Mouse (Mus musculus) lung, postnatal 36 days (tissue): ENCODE data around the gene Inppl1.
A peak's percentile ranks its signal among the peaks of the same experiment; 100 is the strongest.

Experiments used
- DNase-seq: peaks from one replicate; pipeline ENCODE4 v3.0.0; 2022; ENCODE audit warnings: mixed read lengths

Inppl1 gene

DNA sequence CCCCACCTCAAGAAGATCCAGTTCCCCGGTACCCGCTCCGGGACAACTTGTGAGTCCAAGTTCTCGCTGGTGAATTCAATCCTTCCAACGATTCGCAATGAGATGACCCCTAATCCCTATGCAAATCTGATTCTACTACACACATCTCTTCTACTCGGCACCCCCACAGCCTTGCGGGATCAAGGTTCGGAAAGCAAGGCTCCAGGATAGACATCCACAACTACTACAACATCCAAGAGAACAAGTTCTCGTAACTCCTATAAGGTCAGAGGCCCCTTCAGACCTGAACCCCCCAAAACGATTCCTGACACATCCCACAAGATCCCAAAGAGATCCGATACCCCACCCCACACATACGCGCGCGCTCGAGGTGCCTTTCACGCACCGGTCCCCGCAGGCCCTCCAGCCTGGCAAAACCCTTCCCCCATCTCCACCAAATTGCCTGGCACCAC is 849 bp downstream of the Inppl1 start:
- DNase-seq, result no peak

GRCm38 (mm10) chr7:101836271-101837153 is 1.5 kb downstream of the Inppl1 start:
- DNase-seq, result peak; percentile 78

DNA sequence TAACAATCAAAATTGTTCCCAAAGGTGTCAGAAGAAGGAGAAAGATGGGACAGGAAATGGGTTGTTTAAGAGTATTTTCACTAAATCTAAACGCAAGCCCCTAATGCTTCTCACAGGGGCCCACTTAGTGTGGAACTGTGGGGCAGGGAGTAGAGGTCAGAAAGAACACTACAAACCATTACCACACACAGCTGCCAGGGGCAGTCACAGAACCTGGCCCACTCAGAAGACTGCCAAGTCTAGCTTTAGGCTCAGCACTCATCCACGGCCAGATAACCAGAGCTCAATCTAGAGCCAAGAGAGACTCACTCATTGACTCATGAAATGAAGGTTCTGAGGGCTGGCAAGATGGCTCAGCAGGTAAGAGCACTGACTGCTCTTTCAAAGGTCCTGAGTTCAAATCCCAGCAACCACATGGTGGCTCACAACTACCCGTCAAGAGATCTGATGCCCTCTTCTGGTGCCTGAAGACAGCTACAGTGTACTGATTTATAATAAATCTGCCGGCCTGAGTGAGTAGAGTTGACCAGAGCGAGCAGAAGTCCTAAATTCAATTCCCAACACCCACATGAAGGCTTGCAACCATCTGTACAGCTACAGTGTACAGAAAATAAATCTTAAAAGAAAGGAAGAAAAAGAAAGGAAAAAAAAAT is 2.4 kb downstream of the Inppl1 start:
- no peak for DNase-seq

DNA sequence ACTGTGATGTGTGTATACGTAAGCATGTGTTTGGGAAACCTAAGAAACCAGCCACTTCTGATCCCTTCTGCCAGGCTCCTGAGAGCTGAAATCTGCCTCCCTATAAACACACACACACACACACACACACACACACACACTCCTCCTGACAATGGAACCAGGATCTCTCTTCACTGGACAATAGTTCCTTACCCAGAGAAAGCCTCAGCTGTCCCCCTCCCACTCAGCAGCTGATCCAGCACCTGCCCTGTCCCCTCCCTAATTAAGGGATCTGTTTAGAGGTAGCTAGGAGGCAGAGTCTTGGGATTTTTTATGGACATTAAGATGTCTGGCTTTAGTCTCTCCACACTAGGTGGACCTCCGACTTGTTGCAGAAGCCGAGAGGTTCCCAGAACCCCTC is 3.1 kb downstream of the Inppl1 start:
- no peak for DNase-seq

DNA sequence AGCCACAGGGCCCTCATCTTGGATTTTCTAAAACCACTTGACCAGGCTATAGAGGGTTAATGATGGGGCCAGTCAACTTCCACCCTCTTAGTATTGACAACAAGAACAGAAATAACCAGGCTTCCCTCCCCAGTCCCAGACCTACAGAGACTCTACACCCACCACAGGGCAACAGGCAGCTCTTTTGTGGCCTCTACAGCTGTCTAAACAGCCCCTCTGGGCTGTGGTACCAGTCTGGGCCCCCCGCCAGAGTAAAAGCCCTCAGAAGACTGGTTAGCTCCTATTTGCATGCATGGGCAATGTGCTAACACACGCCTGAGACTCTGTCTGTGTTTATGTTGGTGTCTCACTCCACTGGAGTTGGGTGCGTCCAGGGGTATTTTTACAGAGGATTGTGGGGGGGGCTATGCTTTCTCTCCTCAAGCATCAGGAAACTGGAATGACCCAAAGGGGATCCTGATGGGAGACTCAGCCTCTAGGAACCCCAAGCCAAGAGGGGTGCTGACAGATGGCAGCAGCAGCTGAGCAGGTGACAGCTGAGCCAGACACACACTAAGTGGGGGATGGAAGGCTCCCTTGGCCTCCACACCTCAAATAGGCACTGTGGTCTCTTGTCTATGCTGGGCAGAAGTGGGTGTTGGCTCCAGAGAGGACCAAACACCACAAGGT is 4.0 kb downstream of the Inppl1 start:
- DNase-seq, result no peak

GRCm38 (mm10) chr7:101833352-101833751 is 4.7 kb downstream of the Inppl1 start:
- DNase-seq, result no peak

DNA sequence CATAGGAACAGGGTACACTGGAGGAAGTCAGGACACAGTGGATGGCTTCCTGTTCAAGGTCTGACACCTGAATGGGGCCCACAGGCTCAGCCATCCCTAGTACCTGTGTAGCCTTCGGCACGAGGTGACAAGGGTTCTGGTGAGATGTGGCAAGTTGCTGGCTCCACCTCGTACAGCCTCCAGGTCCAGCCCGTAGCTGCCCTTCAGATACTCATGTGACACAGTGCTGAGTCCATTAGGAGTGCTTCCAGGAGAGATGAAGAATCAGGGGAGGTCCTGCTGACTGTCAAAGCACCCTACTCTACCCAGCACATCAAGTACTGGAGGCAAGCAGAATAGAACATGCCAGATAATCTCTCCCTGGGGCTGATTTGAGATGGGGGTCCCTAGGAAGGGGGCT is 5.7 kb downstream of the Inppl1 start:
- no peak for DNase-seq

GRCm38 (mm10) chr7:101831437-101831836 is 6.6 kb downstream of the Inppl1 start:
- no peak for DNase-seq

GRCm38 (mm10) chr7:101830373-101830772 is 7.7 kb downstream of the Inppl1 start:
- no peak for DNase-seq

GRCm38 (mm10) chr7:101823758-101824630 is 14.0 kb downstream of the Inppl1 start:
- DNase-seq, result no peak

DNA sequence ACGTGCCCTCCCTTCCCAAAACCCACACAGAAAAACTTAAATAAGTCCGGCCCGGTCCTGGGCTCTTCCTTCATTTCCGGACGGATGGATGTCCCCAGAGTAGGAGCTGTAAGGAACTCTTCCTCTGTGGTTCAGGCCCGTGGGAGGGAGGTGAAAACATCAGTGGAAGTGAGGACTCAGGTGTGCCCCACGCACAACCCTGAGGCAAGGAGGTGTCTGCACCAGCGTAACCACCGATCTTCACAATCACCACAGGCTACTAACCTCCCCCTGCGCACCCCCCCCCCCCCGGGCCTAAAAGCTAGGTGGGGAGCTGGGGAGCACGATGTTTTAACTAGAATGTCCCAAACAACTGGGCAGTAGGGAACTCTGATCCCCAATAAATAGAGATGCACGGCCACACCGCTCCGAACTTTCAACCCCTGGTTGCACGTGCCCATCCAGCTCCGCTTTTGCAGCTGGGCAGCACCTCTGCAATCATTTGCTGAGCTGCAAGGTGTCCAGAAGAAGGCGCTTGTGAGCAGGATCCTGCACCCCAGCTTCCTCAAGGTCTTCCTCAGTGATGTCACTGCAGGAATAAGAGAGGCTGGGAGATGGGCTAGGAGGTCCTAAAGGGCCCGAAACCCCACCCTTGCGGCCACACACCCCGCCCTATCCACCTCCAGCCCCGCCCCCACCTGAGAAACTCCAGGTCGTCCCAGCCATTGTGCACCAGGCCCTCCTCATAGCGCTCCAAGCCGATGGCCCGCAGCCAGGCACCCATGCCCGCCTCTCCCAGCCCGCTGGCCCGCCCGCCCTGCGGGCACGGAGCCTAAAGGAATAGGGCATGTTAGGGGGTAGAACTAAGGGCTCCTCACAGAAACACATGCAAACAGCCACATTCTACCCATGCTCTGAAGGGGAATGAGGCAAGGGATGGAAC is 14.9 kb downstream of the Inppl1 start:
- DNase-seq, result peak; percentile 42

GRCm38 (mm10) chr7:101821571-101822501 is 16.2 kb downstream of the Inppl1 start:
- DNase-seq, result peak; percentile 59

GRCm38 (mm10) chr7:101820295-101821030 is 17.6 kb downstream of the Inppl1 start:
- no peak for DNase-seq

- DNase-seq, result no peak
These were observed 20.1 kb downstream of the Inppl1 start, which contains the start of gene Phox2a for GRCm38 (mm10) chr7:101817861-101818401. Gene Phox2a, plus strand, starts transcription at chr7:101818313.

DNA sequence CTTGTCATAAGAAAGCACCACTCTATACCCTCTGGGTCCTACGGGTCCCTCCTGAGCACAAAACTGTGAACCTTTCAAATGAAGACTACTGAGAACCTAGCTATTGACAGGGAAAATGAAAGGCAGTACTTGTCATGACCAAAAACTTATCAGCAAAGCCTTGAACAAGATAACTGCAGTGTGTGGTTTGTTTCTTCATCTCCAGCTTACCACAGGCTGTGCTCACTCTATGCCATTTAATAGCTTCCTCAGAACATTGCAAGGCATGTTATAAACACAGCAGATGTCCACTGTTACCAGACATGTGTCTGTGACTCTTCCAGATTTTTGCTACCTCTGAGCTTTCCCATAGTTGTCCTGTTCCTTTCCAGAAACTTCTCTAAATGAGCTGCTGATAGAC is 61.0 kb downstream of the Inppl1 start:
- DNase-seq, result no peak

DNA sequence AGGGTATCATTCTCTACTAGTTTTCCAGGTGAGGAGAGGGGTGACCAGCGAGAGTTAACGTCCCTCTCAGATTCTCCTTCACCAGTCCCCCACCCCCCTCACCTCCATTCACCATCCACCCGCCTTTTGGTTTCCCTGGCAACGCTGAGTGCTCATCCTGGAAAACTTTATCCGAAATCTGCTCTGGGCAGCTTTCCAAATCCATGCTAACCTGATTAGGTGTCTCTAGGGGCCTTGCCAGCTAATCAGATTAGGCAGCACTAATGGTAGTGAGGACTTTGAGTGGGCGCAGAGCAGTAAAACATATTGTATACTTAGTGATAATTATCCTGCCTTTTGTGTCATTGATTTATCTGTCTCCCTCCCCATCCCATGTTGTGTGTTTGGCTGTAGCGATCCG is 65.3 kb downstream of the Inppl1 start:
- DNase-seq, result no peak
